Mouse (Mus musculus) central nervous system, embryonic 14 days (tissue): Measurements from ENCODE around the gene Enpep. TPM values are rescaled to one million over a fixed set of nuclear protein-coding genes. Genes with fewer than 3 reads are reported as not detected.

Experiments
- polyA plus RNA-seq: library from polyadenylated mRNA; depleted of rRNA; stranded (reverse); fragments of >200 nt; gene quantifications from 2 replicates; pipeline ENCODE4 v1.2.3, GENCODE M21; 2012; rRNA removed

The Enpep gene
- 2.3 and 4.5 TPM in 2 replicates for polyA plus RNA-seq

DNA sequence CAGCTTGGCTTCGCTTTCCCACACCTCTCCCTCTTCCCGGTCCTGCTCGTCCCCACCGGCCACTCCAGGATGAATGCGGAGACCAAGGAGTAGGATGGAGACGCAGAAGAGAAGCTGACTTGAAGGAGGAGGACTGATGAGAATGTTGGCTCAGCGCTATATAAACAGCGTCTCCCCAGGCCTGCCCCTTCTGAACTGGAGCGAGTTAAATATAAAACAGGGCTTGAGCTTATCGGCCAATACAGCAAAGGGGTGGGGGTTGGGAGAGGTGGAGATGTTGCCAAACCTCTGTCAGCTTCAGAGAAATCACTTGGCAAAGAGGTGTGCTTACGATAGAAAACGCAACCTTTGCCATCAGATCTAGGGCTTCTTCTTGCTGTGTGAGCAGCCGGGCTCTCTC is at the start of gene Enpep:
Gene Enpep, minus strand, starts transcription at position 135 of the 400 bp plus-strand sequence.

Other genes starting within 250 kb of the Enpep start
- 11.8 and 15.0 TPM in 2 replicates for gene Pitx2, start 132.8 kb downstream of the Enpep start, polyA plus RNA-seq
- gene Elovl6, start 199.6 kb upstream of the Enpep start, polyA plus RNA-seq: 27.8 and 29.9 TPM in 2 replicates